Mouse (Mus musculus): ENCODE results near the gene Gns.

The Gns gene

DNA sequence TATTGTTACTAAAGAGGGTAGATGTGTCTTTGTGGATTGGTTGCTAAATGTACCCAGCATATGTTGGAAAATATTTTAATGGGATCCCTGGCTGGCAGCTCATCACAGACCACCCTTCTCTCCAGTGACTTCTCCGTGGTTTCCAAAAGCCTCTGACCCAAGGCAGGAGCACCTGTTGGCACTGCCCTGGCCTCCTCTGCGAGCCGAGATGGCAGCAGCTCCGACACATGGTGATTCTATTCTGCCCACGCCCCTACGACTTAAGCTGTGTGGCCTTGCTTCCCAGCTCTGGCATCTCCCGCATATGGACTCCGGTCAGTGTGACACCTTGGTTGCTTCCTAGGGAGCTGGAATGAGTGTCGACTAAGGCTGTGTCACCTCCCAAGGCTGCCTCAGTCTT is 38.2 kb downstream of the Gns start:
- DNase-seq (ENCODE audit: low spot score), result no peak

DNA sequence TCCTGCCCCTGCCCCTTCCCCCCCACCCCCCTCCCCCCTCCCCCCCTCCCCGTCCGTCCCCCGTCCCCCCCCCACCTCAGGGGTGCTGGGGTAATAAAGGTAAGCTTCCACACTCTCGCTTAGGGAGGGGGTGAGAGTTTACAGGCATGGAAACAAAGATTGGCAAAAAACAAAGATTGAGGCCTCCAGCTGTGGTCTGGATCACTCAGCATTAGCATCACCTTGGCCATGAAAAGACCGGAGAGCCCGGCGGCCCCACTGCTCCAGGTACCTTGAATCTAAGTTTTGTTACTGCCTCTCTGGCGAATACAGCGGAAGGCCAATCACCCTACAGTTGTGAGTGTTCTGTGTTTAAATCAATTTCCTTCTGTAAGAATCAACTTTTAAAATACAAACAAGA is 39.1 kb downstream of the Gns start:
- DNase-seq (ENCODE audit: low spot score), result no peak

DNA sequence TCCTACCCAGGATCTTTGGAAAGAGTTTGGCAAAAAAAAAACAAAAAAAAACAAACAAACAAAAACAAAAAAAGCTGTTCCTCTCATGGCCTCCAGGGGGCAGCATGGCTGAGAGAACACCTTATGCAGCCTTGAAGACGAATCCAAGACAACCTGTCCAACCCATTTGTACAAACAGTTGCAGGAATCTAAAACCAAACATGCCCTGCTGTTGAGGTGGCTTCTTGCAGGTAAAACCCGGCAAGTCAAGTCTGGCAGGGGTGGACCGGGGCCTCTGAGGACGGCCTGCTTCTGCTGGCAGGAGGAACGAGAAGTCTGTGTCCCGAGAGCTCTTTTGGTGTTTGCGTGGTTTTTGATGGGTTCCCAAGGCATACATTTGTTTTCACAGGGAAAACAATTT is 44.8 kb downstream of the Gns start:
- peak; percentile 68 for DNase-seq (ENCODE audit: low spot score)

GRCm38 (mm10) chr10:121411721-121412455 is 47.0 kb downstream of the Gns start:
- no peak for DNase-seq (ENCODE audit: low spot score)

GRCm38 (mm10) chr10:121412824-121413223 is 47.9 kb downstream of the Gns start:
- DNase-seq (ENCODE audit: low spot score), result no peak

DNA sequence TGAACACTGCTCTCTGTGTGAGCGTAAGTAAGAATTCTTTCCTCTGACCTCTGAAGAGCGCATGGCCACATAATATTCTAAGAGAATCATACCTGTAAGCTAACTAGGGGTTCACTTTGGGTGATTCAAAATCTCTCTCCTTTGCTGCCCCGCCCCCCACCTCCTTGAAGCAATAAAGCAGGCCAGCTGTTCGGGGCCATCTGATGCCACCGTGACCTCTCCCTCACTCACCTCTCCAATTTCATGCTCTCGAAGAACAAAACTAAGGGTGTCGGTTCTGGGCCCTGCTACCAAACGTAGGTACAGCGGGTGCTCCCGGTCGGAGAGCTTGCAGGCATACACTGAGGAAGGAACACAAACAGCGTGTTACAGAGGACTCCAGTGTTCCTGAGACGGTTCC is 49.2 kb downstream of the Gns start:
- no peak for DNase-seq (ENCODE audit: low spot score)

- no peak for DNase-seq (ENCODE audit: low spot score)
These were observed 53.9 kb downstream of the Gns start for GRCm38 (mm10) chr10:121418835-121419234.

- DNase-seq (ENCODE audit: low spot score), result no peak
These were observed 55.0 kb downstream of the Gns start for GRCm38 (mm10) chr10:121419640-121420470.

- DNase-seq (ENCODE audit: low spot score), result no peak
These were observed 56.1 kb downstream of the Gns start for GRCm38 (mm10) chr10:121421023-121421422.

GRCm38 (mm10) chr10:121421657-121422290 is 56.9 kb downstream of the Gns start:
- no peak for DNase-seq (ENCODE audit: low spot score)

- DNase-seq (ENCODE audit: low spot score), result no peak
These were observed 57.4 kb downstream of the Gns start for GRCm38 (mm10) chr10:121422294-121422693.

DNA sequence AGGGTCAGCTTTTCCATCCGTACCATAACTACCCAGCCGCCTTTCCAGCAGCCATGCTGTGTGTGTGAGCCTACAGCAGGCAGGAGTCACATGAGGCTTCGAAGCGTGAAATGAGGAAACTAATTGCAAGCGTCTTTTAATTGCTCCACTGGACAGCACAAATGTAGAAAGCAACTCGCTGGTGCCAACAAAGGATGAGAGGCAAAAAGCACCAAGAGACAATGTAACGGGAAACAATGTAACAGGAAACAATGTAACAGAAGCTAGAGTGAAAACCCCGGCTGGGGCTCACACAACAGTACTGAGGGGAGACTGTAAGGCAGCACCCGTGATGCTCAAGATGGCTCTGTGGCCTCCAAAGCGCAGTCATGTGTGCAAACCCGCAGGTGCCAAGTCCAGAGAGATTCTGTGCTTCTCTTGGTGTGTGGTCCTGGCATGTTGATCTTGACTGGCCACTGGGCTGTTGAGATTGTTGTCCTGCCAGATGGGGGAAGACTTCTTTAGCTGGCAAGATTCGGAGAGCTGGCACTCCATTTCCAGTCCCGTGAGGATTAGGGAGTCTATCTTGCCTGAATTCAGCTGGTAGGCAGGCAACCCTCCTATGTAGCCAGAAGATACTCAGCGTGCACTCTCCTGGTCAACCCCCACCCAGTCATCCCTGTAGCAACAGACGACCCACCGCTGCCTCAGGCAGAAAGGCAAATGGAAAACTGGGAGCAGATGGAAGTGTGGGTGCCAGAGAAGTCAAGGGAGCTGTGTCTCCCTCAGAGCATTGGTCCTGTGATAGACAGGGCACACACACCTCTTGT is 58.9 kb downstream of the Gns start:
- no peak for DNase-seq (ENCODE audit: low spot score)

DNA sequence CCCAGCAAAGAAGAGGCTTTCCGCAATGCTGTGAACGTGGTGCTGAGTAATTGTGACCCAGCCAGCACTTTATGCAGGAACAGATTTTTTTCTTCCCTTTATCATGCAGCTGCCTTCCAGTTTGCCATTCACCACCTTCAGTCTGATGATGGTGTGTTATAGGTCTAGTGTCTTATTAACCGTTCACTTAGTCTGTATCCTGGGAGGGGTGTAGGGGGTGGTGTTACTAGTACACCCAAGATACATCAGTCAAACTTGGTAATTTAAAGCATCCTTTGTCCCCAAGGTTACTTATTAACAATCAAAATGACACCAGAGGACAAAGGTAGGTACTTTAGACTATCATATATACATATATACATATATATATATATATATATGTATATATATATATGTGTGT is 59.6 kb downstream of the Gns start:
- DNase-seq (ENCODE audit: low spot score), result no peak

DNA sequence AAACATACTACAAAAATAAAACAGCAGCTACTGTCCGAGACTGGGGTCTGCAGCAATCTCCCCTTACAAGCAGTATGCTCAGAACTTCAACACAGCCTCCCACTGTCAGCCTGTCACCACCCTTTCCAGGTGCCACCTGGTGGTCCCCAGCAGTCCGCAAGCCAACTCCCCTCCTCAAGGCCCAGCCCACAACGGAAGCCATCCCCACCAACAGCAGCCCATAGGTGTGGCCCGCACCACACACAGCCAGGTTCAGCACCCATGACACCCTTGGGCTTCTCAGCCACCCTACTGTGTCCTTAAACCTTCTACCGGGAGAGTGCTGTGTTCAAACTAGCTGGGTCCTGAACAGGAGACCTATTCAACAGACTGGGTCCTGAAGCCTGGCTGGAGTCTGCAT is 60.2 kb downstream of the Gns start:
- no peak for DNase-seq (ENCODE audit: low spot score)

GRCm38 (mm10) chr10:121425506-121426025 is 60.7 kb downstream of the Gns start:
- no peak for DNase-seq (ENCODE audit: low spot score)

DNA sequence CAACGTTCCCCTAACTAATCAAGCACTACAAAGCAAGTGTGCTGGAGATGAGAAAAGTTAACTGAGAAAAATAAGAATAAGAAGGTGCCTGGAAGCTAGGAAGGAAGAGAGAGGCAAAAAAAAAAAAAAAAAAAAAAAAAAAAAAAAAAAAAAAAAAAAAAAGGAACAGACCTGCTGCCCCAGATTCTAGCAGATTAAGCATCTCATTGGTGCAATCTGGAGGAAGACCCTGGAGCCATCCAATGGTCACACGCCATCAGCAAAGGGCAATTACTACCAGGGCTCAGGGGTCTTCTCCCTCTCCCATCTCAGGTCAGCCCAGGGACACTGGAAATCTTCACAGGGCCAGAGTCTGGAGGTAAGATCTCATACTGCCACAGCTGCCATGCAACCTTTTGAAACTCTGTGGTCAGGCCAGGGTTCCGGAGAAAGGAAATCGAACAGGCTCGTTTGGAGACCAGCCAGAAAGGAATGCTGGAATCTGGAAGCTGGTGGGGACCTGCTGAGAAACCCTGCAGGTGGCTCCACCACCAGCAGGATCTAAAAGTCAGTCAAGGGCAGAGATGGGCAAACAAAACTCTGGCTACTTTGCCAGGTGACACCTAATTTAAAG is 61.7 kb downstream of the Gns start:
- no peak for DNase-seq (ENCODE audit: low spot score)

DNA sequence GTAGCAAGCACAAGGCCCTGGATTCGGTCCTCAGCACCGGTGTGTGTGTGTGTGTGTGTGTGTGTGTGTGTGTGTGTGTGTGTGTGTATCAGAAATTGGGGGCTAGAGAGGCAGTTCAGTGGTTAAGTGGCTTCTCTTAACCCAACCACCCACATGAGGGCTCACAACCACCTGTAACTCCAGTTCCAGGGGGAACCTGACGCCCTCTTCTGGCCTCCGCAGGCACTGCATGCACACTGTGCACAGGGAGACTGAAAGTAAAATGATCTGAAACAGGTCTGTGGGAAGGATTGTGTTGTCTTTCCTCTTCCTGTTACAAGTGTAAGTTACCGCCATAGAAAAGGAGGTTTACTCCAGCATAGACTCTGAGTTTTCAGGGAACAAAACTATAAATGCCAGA is 62.2 kb downstream of the Gns start:
- DNase-seq (ENCODE audit: low spot score), result peak; percentile 43

- no peak for DNase-seq (ENCODE audit: low spot score)
These were observed 63.3 kb downstream of the Gns start for GRCm38 (mm10) chr10:121428011-121428711.

DNA sequence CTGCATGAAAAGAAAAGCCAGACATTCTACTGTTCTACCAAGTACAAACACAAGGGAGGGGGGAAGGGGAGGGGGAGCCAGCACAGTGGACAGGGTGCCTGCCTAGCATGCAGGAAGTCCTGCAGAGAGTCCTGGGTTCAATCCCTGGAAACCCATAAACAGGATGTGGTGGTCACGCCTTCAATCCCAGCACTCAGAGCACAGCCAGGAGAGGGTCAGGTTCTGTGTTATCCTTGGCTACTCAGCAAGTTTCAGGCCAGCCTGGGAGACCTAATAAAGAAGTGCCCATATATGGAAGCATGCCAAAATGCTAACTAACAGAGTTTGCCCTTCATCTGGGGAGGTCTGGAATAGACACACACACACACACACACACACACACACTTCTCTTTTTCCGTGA is 64.2 kb downstream of the Gns start:
- peak; percentile 70 for DNase-seq (ENCODE audit: low spot score)

GRCm38 (mm10) chr10:121429581-121429980 is 64.7 kb downstream of the Gns start:
- DNase-seq (ENCODE audit: low spot score), result no peak

All from embryo, embryonic 10 days (tissue).